Mouse (Mus musculus) heart, embryonic 12.5 days (tissue): ENCODE results near the gene Slfnl1. TPM values are rescaled to one million over a fixed set of nuclear protein-coding genes. Genes with fewer than 3 reads are reported as not detected.

Source experiments
- ATAC-seq: fragments of 200-750 bp; cut with Nextera tagmentation; 2 replicates; pipeline ENCODE4 v1.8.0; 2017; ENCODE audit warnings: moderate TSS enrichment, moderate library complexity; ENCODE audit not compliant: insufficient number of reproducible peaks, low FRiP score
- H3K27ac ChIP-seq: fragments of 300-500 bp; sonication (generic); 2 replicates; pipeline ENCODE4 v1.5.1; 2016; ENCODE audit warnings: mild to moderate bottlenecking, moderate library complexity; ENCODE audit not compliant: poor library complexity, severe bottlenecking
- H3K27me3 ChIP-seq: fragments of 300-500 bp; sonication (generic); replicated peaks from 2 replicates; pipeline ENCODE4 v1.6.1; 2016; ENCODE audit warnings: mild to moderate bottlenecking, moderate library complexity
- H3K36me3 ChIP-seq: fragments of 300-500 bp; sonication (generic); 2 replicates; pipeline ENCODE4 v1.6.1; 2016; ENCODE audit warnings: mild to moderate bottlenecking, moderate library complexity
- H3K4me1 ChIP-seq: fragments of 300-500 bp; sonication (generic); replicated peaks from 2 replicates; pipeline ENCODE4 v1.6.1; 2016; ENCODE audit warnings: mild to moderate bottlenecking
- H3K4me2 ChIP-seq: fragments of 300-500 bp; sonication (generic); 2 replicates; pipeline ENCODE4 v1.6.1; 2016; ENCODE audit warnings: mild to moderate bottlenecking, moderate library complexity
- H3K4me3 ChIP-seq: fragments of 300-500 bp; sonication (generic); 2 replicates; pipeline ENCODE4 v1.5.1; 2016; ENCODE audit warnings: mild to moderate bottlenecking
- H3K9ac ChIP-seq: fragments of 300-500 bp; sonication (generic); 2 replicates; pipeline ENCODE4 v1.6.1; 2016; ENCODE audit warnings: mild to moderate bottlenecking, moderate library complexity
- H3K9me3 ChIP-seq: fragments of 300-500 bp; sonication (generic); replicated peaks from 2 replicates; pipeline ENCODE4 v1.6.1; 2016; ENCODE audit warnings: mild to moderate bottlenecking, moderate library complexity
- WGBS: fragments of 180-500 bp; shearing (Covaris S2); methylation state at CpG from one replicate; pipeline ENCODE4 v1.1.7; 2016; 5-methylcytosine and 5-hydroxymethylcytosine counted together
- polyA plus RNA-seq: library from polyadenylated mRNA; unstranded; fragments of >200 nt; fragmentation: Nextera tagmentation; extraction: Ambion mirVana; gene quantifications from 2 replicates; pipeline ENCODE4 v1.2.1, GENCODE M21; 2016

Gene Slfnl1
- not detected in 2 replicates for polyA plus RNA-seq

DNA sequence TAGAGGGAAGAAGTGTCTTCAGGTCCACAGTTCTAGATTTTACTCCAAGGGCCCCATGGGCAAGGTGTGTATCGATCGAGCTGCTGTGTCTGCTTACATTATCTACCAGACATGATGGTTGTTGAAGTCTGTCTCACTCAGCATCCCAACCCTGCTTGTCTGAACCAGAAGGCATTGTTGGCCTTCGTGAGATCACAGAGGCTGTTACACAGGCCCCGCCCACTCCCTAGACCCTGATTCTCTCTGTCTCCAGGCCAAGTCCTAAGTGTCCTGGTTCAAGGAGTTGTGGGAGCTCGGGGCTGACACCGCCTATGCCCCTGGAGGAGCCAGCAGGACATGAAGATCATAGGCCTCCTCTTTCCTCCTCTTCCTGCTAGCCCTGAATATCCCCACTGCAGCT, at the start of gene Slfnl1:
Gene Slfnl1, plus strand, starts transcription at position 246 of the 400 bp plus-strand sequence.
- Histone ChIP-seq H3K36me3 (peaks cover 77% of the 10 kb centered on the region), H3K9me3 (no peaks in the 10 kb centered on the region), H3K4me3 (no peak within 1 kb of the TSS), H3K27me3 (no peaks in the 10 kb centered on the region), H3K9ac (no peak within 1 kb of the TSS), H3K4me2 (no peak within 1 kb of the TSS), H3K4me1 (no peaks in the 10 kb centered on the region), H3K27ac (no peak within 1 kb of the TSS)
- 81% methylated on average over 6 of the region's 6 CpGs for WGBS
- no peak for ATAC-seq

- Histone ChIP-seq H3K27ac (no peak overlapping the region; the same call in 1 of the 2 replicates), H3K9me3 (no peaks in the 10 kb centered on the region), H3K4me3 (no peak overlapping the region), H3K27me3 (no peaks in the 10 kb centered on the region), H3K36me3 (peaks cover 28% of the 10 kb centered on the region), H3K9ac (no peak overlapping the region), H3K4me2 (no peak overlapping the region), H3K4me1 (peaks cover 20% of the 10 kb centered on the region)
- ATAC-seq = no peak
- WGBS = 41% methylated on average over 1 of the region's 1 CpGs
Measured at GRCm38 (mm10) chr4:120487707-120488106, 44.3 kb upstream of the Slfnl1 start.

DNA sequence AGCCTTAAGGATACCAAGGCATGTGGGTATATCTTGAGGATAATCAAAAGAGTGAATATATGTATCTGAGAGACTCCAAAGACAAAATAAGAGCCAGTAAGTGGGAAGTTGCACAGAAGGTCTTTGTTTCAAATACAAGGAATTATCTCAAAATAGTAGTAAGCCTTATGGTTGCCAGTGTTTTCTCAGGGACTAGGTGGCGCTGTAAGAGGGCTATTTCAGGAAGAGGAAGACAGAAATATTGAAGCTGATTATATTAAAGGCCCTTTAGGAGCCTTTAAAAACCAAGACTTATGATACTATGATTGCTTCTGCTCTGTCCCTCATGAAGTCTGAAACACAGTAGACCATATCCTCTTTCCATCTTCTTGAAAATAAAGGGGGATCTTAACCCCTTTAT, 25.1 kb upstream of the Slfnl1 start:
- H3K9ac ChIP-seq = no peak overlapping the region
- no peak for ATAC-seq
- no peak overlapping the region for H3K4me3 ChIP-seq
- H3K4me1 ChIP-seq = no peaks in the 10 kb centered on the region
- 81% methylated on average over 1 of the region's 1 CpGs for WGBS
- H3K9me3 ChIP-seq = 0 out of 2 replicates have a peak, but pooled peaks cover 3% of the 10 kb centered on the region
- peaks cover 55% of the 10 kb centered on the region for H3K36me3 ChIP-seq
- H3K4me2 ChIP-seq = no peak overlapping the region
- no peak overlapping the region for H3K27ac ChIP-seq
- H3K27me3 ChIP-seq = no peaks in the 10 kb centered on the region

GRCm38 (mm10) chr4:120511203-120511602, 20.8 kb upstream of the Slfnl1 start:
- no peaks in the 10 kb centered on the region for H3K4me1 ChIP-seq
- H3K27me3 ChIP-seq = no peaks in the 10 kb centered on the region
- WGBS = 92% methylated on average over 4 of the region's 4 CpGs
- H3K4me2 ChIP-seq = no peak overlapping the region
- H3K4me3 ChIP-seq = no peak overlapping the region
- H3K36me3 ChIP-seq = peaks cover 57% of the 10 kb centered on the region
- no peak overlapping the region for H3K9ac ChIP-seq
- H3K9me3 ChIP-seq = 0 out of 2 replicates have a peak, but pooled peaks cover 3% of the 10 kb centered on the region
- no peak overlapping the region for H3K27ac ChIP-seq
- no peak for ATAC-seq

DNA sequence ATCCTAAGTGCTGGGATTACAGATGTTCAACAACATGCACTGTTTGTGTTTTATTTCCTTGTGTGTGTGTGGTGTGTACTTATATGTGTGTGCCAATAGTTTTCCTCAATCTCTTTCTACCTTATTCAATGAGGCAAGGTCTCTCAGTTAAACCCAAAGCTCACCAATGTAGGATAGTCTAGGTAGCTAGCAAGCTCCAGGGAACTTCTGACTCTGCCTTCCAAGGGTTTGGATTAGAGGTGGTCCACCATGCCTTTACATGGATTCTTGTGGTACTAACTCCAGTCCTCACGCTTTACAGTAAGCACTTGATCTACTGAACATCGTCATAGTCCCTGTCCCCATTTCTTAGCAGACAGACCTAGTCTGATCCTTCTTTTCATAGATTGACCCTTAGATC, 17.7 kb upstream of the Slfnl1 start:
- Histone ChIP-seq H3K27me3 (no peaks in the 10 kb centered on the region), H3K4me1 (no peaks in the 10 kb centered on the region), H3K4me3 (no peak overlapping the region), H3K9ac (no peak overlapping the region), H3K36me3 (peaks cover 62% of the 10 kb centered on the region), H3K27ac (no peak overlapping the region), H3K9me3 (0 out of 2 replicates have a peak, but pooled peaks cover 2% of the 10 kb centered on the region), H3K4me2 (no peak overlapping the region)
- no peak for ATAC-seq
- 88% methylated on average over 2 of the region's 2 CpGs for WGBS

- no peak for ATAC-seq
- no peaks in the 10 kb centered on the region for H3K4me1 ChIP-seq
- no peaks in the 10 kb centered on the region for H3K27me3 ChIP-seq
- H3K4me3 ChIP-seq = no peak overlapping the region
- peaks cover 67% of the 10 kb centered on the region for H3K36me3 ChIP-seq
- WGBS = 92% methylated on average over 7 of the region's 7 CpGs
- H3K9me3 ChIP-seq = no peaks in the 10 kb centered on the region
- no peak overlapping the region for H3K27ac ChIP-seq
- no peak overlapping the region for H3K4me2 ChIP-seq
- no peak overlapping the region for H3K9ac ChIP-seq
Measured at GRCm38 (mm10) chr4:120516491-120516890, 15.5 kb upstream of the Slfnl1 start.

- no peaks in the 10 kb centered on the region for H3K4me1 ChIP-seq
- no peak overlapping the region for H3K9ac ChIP-seq
- H3K36me3 ChIP-seq = peaks cover 68% of the 10 kb centered on the region
- 83% methylated on average over 7 of the region's 7 CpGs for WGBS
- H3K9me3 ChIP-seq = no peaks in the 10 kb centered on the region
- no peaks in the 10 kb centered on the region for H3K27me3 ChIP-seq
- no peak overlapping the region for H3K4me2 ChIP-seq
- no peak overlapping the region for H3K27ac ChIP-seq
- no peak for ATAC-seq
- no peak overlapping the region for H3K4me3 ChIP-seq
Measured at GRCm38 (mm10) chr4:120516907-120517306, 15.1 kb upstream of the Slfnl1 start.

GRCm38 (mm10) chr4:120517335-120517734, 14.7 kb upstream of the Slfnl1 start:
- no peak overlapping the region for H3K27ac ChIP-seq
- H3K27me3 ChIP-seq = no peaks in the 10 kb centered on the region
- no peak overlapping the region for H3K9ac ChIP-seq
- no peaks in the 10 kb centered on the region for H3K9me3 ChIP-seq
- peaks cover 72% of the 10 kb centered on the region for H3K36me3 ChIP-seq
- H3K4me2 ChIP-seq = no peak overlapping the region
- no peak for ATAC-seq
- no peaks in the 10 kb centered on the region for H3K4me1 ChIP-seq
- 72% methylated on average over 4 of the region's 4 CpGs for WGBS
- H3K4me3 ChIP-seq = no peak overlapping the region

- H3K4me2 ChIP-seq = no peak overlapping the region
- H3K4me1 ChIP-seq = no peaks in the 10 kb centered on the region
- H3K9me3 ChIP-seq = no peaks in the 10 kb centered on the region
- no peak overlapping the region for H3K9ac ChIP-seq
- 80% methylated on average over 5 of the region's 5 CpGs for WGBS
- peaks cover 90% of the 10 kb centered on the region for H3K36me3 ChIP-seq
- no peak overlapping the region for H3K4me3 ChIP-seq
- no peak for ATAC-seq
- H3K27ac ChIP-seq = no peak overlapping the region
- no peaks in the 10 kb centered on the region for H3K27me3 ChIP-seq
Measured at GRCm38 (mm10) chr4:120521761-120522160, 10.3 kb upstream of the Slfnl1 start.

DNA sequence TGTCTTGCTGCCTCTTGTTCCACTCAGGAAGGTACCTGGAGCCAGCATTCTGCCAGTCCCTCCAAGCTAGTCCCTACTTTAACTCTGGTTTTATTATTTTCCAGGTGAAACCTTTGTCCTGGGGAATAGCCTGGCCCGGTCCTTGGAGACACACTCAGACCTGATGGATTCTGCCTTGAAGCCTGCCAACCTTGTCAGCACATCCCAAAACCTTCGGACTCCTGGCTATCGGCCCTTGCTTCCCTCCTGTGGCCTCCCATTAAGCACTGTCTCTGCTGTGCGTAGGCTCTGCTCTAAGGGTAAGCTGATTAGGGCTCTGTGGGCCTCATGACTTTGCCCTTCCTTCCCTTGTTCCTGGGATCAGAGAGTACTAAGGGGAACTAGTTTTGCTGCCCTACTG, 9.7 kb upstream of the Slfnl1 start:
- H3K36me3 ChIP-seq = peaks cover 87% of the 10 kb centered on the region

GRCm38 (mm10) chr4:120523092-120523491, 8.9 kb upstream of the Slfnl1 start:
- no peak overlapping the region for H3K27ac ChIP-seq
- no peak overlapping the region for H3K4me3 ChIP-seq
- no peaks in the 10 kb centered on the region for H3K27me3 ChIP-seq
- no peaks in the 10 kb centered on the region for H3K4me1 ChIP-seq
- no peak overlapping the region for H3K9ac ChIP-seq
- WGBS = 83% methylated on average over 3 of the region's 3 CpGs
- ATAC-seq = no peak
- H3K9me3 ChIP-seq = no peaks in the 10 kb centered on the region
- H3K36me3 ChIP-seq = peaks cover 85% of the 10 kb centered on the region
- no peak overlapping the region for H3K4me2 ChIP-seq

More for the DNA sequence above, 9.7 kb upstream of the Slfnl1 start:
- H3K27ac ChIP-seq = no peak overlapping the region
- no peak overlapping the region for H3K4me3 ChIP-seq
- WGBS = 82% methylated on average over 4 of the region's 4 CpGs
- H3K9me3 ChIP-seq = no peaks in the 10 kb centered on the region
- no peak overlapping the region for H3K4me2 ChIP-seq
- no peaks in the 10 kb centered on the region for H3K4me1 ChIP-seq
- H3K27me3 ChIP-seq = no peaks in the 10 kb centered on the region
- ATAC-seq = no peak
- no peak overlapping the region for H3K9ac ChIP-seq

DNA sequence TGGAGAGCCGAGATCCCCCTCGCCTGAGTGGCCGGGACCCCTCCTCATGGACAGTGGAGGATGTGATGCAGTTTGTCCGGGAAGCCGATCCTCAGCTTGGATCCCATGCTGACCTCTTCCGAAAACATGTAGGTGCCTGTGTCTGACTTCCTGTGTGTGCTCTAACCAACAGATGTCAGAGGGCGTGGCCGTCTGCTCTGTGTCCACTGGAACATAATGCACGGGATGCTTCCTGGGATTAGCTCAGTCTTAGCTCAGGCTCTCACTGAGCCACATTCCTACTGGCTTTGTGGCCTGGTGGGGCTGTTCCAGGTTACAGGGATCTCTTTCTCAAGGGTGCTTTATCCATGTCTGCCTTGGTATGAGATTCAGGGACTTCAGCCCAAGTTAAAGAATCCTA, 3.9 kb upstream of the Slfnl1 start:
- H3K4me2 ChIP-seq = no peak overlapping the region
- no peak for ATAC-seq
- 85% methylated on average over 9 of the region's 9 CpGs for WGBS
- H3K27ac ChIP-seq = no peak overlapping the region
- no peaks in the 10 kb centered on the region for H3K9me3 ChIP-seq
- H3K4me1 ChIP-seq = no peaks in the 10 kb centered on the region
- H3K9ac ChIP-seq = no peak overlapping the region
- no peaks in the 10 kb centered on the region for H3K27me3 ChIP-seq
- no peak overlapping the region for H3K4me3 ChIP-seq
- H3K36me3 ChIP-seq = peaks cover 87% of the 10 kb centered on the region
